Mouse (Mus musculus) liver, postnatal 0 days (tissue): ENCODE results near the gene Hivep3.

Experiments
- CTCF ChIP-seq: sonication (generic); IDR thresholded peaks from 2 replicates; pipeline ENCODE4 v1.5.1; 2016; ENCODE audit warnings: antibody characterized with exemption, low read depth
- EP300 ChIP-seq: IDR thresholded peaks from 2 replicates; pipeline ENCODE4 v1.6.1; 2016; ENCODE audit warnings: antibody characterized with exemption, low read depth, mild to moderate bottlenecking

- TF ChIP-seq CTCF (no peak), EP300 (no peak)
Observed at GRCm38 (mm10) chr4:120074061-120074460, 340.5 kb downstream of the Hivep3 start.
